Mouse (Mus musculus) left cerebral cortex, adult 11 months (tissue): ENCODE data around the gene Alpk3.

Source experiments
- DNase-seq: peaks from one replicate; pipeline ENCODE4 v3.0.0; 2022; ENCODE audit warnings: low spot score

Alpk3 gene

DNA sequence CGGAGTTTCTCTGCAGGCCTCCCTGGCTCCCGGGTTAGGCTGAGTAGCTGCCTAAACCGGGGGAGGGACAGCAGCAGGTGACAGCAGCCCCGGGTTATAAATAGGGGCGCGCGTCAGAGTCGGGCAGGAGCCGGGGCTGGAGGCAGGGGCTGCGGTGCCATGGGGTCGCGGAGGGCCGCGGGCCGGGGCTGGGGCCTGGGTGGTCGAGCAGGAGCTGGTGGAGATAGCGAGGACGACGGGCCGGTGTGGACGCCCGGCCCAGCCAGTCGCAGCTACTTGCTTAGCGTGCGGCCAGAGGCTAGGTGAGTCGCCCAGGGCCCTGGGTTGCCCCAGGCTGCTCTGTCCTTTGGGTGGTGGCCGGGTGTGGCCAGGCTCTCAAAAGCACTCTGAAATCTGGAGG, at the start of gene Alpk3:
Gene Alpk3, plus strand, starts transcription at position 130 of the 400 bp plus-strand sequence.
- DNase-seq: no peak

DNA sequence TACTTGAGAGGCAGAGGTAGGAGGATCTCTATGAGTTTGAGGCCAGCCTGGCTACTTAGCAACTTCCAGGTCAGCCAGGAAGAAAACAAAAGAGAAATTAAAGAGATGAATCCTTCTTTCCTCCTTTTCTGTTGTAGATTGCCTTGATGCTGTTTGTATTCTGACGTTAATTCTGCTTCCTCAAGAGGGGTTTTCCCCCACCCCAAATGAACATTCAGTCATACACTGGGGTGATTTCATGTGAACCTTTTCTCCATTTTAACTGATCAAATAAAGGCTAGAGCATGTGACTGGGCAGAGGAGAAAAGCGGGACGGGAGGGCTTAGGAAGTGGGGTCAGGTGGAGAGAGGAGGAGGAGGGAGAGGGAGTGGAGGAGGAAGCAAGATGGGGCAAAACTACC, 49.1 kb upstream of the Alpk3 start:
- DNase-seq: no peak

DNA sequence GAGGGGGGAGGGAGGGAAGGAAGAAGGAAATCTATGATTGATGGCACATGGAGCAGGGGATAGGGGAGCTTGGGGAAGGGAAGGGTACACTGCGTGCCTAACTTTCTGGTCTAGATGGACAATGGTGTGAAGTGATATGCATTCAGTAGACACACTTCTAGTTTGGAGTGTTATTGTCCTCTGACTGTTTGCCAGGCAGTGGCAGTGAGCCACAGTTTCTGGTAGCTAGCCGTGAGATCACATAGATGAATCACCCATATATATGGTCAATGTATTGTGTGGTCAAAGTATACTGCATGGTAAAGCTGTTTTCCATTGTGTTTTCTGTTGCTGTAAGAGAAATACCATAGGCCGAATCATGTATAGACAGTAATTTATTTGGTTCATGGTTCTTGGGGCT, 45.8 kb upstream of the Alpk3 start:
- DNase-seq: no peak

DNA sequence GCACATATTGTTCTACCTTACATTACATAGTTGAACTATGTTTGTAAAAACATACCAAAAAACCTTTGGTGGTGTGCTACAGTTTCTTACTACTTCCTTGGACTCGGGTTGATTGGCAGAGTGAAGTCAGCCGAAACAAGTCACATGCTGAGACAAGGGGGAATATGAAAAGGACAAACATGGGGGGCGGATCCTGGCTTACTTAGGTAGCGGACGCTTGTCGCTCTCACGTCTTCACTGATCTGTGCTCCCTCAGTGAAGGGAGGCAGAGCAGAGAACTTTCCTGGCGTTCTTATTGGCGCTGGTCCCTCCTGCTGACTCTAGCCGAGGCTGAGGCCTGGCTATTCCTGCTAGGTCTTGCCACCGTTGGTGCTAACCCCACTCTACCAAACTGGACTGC, 37.1 kb upstream of the Alpk3 start:
- DNase-seq: no peak

DNA sequence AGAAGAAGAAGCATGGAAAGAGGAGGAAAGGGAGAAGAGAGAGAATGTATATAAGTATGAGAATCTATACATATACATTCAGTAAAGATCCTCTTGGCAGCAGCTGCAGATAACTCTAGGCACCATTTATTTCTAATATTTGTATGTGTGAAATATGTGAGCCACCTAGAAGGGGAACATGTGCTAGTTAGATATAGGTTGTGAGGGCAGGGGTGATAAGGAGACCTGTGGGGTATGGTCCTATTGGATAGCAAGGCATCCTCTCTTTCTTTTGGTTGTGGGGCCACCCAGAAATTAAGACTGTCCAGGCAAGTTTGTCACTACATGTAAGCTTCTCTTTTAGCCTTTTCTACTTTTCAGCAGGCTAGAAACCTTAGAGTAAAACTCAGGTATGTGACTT, 34.7 kb upstream of the Alpk3 start:
- no peak for DNase-seq

DNA sequence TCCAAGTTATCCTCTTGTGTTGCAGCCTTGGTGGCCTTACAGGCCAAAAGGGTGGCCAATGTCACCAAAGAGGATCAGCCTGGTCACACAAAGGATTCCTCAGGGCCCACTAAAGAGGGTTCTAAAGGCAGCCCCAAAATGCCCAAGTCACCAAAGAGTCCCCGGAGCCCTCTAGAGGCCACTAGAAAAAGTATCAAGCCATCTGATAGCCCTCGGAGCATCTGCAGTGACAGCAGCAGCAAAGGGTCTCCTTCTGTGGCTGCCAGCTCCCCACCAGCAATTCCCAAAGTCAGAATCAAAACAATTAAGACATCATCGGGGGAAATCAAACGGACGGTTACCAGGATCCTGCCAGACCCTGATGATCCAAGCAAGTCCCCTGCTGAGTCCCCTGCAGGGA, 33.3 kb upstream of the Alpk3 start:
- no peak for DNase-seq

DNA sequence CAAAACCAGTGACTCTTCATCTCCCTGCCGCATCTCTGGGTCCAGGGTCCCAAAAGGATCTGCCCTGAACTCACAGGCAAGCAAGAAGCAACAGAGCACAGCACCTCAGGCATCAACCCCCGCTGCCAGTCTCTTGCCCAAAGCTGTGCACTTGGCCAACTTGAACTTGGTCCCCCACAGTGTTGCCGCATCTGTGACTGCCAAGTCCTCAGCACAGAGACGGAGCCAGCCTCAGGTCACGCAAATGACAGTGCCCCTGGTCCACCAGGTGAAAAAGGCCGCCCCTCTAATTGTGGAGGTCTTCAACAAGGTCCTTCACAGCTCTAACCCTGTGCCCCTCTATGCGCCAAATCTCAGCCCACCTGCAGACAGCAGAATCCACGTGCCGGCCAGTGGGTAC, 32.7 kb upstream of the Alpk3 start:
- DNase-seq: no peak

DNA sequence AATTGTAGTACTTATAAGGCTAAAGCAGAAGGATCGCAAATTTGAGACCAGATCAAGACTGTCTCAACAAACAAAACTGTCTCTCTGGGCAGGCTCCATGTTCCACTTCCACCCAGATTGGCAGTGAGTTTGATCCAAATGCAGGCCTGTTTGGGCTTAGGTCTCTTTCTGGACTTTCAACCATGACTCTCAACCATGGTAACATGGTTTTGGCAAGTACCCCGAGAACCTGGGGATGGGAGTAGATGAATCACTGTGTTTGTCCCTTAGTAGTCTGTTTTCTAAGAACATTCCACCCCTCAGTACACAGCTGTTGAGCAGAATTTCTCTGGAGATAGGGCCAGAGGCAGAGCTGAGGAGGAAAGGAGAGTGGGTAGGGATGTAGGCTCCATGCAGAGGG, 31.6 kb upstream of the Alpk3 start:
- DNase-seq: no peak

DNA sequence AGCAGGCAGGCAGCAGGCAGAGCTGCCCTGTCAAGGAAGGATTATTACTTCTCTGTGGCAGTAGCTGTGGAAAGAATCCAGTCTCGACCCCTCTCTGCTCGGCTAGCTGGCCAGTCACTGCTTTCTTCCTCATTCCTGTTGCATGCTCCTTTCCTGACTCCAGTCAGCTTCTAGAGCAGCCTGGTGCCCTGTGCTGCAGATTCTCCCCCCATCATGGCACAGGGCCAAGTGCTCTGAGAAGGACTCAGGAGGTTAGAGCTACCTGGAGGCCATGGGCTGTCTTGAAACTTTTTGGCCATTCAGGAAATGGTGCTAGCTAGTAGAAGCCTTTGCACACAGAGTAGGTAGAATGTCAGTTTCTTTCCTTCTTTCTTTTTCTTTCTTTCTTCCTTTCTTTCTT, 17.7 kb upstream of the Alpk3 start:
- DNase-seq: no peak

DNA sequence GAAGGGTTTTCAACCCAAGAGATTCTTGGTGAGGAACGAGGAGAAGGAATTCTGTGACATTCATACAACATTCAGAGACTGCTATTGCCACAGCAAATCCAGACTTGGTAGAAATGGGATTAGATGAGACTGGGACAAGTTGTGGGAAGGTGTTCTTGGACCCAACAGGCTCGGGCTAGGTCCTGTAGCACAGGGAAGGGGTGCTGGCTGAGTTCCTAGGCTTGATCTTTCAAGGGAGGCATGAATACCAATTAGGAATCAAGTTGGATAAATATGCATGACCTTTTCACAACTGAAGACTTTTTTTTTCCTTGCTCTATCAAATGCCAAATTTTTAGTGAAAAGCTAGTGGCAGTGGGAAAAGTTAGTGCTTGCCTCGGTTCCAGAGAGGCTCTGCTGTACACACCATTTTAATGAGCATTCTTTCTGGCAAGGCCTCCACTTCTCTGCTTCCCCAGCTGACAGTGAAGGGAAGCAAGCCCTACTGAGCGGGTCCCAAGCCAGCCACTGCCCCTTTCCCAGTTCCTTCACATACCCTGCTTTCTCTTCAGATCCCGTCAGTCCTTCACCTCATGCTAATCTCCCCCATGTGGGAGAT, 14.3 kb upstream of the Alpk3 start:
- DNase-seq: peak; percentile 18

DNA sequence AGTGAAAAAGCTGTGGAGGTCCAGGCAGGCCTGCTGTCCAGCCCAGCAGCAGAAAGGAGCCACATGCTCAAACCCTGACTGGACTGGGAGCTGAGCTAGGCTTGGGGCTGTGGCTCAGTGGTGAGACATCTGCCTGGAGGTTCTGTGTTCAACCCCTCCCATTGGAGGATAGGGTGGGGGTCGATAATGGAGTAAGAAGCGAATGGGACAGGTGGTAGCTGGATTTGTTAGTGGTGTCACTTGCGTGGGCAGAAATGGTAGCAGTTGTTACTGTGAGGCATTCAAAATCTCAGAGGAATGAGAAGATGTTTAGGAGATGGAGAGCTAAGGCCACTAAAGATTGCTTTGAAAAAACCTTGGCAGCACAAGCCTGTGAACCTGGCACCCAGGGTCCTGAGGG, 9.6 kb upstream of the Alpk3 start:
- no peak for DNase-seq

DNA sequence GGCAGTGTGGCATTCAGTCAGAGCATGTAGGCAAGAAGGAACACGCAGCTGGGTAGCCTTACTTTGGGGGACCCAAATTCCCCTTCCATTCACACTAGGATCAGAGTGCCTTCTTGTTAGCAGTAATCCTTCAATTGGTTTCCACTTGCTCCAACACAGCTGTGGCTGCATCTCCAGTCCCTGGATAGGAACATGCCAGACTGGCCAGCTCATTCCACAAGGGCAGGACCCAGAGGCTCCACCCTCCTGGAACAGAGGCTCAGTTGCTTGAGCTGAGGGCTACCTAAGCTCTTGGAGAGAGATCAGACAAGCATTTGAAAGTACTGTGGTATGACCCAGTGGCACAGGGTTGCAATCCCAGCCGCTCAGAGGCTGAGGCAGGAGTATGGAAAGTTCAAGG, 8.9 kb upstream of the Alpk3 start:
- no peak for DNase-seq

DNA sequence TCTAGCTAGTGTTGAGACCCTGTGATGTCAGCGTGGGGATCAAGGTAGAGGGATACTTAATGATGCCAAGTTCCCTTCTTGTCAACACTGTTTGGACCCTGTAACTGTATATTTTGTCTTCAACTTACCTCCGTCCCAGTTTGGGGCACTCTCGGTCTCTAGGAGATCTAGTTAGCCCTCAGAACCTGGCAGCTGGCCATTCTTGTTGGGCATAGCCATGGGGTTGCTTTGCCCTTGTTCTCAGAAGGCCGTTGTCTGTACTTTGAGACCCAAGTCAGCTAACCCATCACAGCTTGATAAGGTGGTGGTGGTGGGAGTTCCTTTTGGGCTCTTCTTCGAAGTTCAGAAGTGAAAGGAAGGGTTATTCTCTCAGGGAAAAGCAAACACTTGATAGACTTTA, 7.4 kb upstream of the Alpk3 start:
- no peak for DNase-seq

DNA sequence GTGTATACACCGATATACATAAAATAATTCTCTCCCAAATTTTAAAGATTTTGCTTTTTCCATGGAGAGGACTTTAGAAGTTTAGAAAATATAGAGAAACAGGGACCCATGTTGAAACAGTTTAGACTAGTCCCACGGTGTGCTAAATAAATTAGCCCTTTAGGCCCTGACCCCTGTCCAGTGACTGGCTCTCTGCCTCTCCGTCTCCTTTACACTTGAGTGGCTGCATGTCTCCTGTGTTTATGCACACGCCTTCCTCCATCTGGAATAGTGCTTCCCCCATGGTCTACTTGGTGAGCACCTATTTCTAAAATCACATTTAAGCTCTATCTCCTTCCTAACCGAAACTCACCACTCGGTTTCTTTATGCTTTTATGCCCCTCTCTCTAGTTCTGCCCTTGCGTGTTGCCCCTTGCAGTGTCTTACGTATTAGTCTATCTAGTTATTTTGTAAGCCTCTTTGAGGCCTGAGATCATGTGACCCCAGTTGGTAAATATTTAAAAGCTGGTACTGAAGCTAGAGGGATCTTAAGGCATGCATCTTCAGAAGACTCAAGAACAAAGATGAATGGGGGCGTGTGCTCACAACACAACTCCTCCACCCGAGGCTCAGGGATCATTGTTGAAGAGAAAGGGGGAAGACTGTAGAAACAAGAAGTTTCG, 1.6 kb upstream of the Alpk3 start:
- no peak for DNase-seq

DNA sequence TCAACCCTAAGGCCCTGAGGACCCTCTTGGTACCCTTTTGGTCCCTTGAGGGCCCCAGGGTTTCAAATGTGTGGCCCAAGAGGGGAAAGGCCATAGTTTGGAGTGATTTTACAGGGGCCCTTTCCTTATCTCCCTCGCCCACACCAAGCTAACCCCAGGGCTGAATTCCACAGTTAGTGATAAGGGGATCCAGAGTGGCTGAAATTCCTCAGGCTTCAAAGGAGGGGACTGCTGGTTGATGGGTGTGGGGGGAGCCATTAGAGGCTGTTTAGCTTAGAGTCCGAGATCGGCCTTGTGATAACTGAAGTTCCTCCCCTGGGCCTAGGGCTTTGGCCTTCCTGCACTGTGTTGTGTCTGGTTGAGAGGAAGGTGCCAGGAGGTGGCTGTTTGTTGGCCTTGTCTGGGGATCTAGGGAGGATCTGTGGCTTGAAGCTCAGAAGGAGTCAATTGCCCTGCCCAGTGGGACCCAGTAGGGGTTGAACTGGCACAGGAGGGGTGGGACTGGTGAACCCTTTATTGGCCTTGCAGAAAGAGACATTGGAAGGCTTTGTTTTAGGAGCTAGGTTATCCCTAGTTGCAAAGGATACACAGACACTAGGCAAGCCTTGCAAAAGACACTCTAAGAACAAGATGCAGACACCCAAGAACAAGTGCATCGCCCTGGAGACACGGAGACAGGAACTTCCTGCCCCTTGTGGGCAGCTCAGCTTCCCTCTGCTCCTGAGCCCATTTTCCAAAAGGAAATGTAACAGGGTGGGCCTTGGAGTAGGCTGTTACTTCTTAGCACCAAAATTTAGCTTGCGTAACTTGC, 706 bp downstream of the Alpk3 start:
- DNase-seq: no peak

DNA sequence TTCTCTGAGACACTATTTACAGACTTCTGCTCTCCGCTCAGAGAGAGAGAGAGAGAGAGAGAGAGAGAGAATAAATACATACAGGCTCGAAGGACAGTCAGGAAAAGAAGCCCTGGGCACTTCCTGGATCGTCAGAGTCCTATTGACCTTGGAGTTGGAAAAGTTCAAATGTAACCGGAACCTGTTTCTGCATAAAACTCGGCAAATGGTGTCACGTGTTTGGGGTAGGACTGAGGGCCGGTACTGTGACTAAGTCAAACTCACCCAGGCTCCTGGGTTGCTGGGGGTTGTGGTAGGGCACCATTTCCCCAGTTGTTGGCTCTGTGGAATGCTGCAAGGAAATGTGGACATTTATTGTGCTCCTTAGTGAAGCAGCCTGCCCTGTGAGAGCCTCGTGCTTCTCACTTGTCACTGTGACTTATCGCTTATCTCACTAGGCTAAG, 1.3 kb downstream of the Alpk3 start:
- no peak for DNase-seq

DNA sequence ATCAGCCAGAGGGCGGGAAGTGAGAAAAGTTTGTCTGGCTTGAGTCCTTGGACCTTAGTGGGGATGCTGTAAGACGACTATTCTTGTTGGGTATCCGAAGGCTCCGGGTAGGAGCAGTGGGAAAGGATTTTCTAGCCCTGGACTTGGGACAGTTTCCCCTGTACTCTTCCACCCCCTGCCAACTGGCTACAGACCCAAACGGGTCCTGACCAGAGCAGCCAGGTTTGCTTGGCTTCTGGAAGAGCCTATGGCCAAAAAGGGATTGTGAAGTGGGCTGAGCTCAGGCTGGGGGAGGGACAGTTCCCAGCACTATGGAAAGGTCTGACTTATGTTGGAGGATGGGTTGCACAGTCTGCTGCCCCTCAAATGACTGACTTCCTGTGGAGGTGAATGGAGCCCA, 2.0 kb downstream of the Alpk3 start:
- DNase-seq: no peak

DNA sequence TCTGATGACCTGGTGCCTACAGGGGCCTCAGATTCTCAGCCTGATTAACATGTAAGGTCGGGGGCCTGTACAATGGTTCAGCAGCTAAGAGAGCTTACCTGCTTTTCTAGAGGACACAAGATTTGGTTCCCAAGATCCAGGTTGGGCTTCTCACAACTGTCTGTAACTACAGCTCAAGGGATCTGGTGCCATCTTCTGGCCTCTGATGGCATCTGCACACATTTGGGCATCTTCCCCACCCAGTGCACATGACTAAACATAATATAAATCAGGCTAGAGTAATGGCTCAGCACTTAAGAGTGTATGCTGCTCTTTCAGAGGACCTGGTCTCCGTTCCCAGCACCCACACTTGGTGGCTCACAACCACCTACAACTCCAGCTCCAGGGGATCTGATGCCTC, 3.5 kb downstream of the Alpk3 start:
- no peak for DNase-seq

DNA sequence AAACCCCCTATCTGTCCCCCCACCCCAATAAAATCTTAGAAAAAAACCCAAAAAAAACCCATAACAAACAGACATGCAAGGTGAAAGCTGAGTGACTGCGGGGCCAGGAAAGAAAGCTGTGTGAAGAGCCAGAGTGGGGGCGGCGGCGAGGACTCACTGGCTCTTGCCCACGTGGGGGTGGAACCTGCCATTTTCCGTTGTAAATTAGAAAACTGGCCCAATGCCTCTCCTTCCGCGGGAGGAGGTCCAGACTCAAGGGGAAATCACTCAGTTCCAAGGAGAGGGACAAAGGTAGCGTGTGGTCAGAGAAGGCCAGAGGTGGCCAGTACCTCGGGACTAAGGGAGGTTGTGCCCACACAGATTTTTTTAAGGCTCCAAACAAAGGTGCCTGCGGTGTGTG, 4.5 kb downstream of the Alpk3 start:
- DNase-seq: no peak

DNA sequence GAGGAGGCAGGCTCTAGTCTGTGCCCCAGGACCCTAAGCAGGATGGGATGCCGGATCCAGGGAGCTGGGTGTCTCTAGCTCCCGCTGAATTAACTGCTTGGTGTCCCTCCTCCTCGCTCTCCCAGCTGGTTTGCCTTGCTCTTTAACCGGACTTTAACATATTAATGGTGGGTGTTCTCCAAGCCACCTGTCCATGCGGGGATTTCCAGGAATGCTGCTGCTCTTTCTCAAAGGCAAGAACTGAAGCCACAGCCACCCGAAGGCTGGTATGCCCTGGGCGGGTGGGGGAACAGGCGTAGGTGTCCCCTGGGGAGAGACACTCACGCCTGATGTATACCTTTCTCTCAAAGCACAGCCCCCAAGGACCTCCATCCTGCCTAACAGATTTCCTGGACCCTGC, 5.9 kb downstream of the Alpk3 start:
- DNase-seq: no peak

DNA sequence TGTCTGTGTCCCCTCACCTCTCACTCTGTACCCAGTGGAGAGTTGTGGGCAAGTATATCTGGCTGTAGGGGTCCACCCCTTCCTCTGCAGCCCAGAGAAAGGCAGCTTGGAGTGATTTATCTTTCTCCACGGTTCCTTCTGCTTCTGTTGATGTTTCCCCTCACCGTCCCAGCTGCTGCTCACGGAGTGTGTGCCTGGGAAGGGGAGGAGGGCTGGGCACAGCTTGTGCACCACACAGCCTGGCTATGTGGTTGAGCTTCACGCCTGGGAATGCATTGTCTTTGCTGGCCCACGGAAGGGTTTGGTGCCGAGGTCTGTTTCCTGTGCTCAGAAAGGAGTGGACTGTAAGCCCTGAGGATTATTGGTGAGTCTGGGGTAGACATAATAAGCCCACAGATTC, 9.3 kb downstream of the Alpk3 start:
- DNase-seq: no peak

DNA sequence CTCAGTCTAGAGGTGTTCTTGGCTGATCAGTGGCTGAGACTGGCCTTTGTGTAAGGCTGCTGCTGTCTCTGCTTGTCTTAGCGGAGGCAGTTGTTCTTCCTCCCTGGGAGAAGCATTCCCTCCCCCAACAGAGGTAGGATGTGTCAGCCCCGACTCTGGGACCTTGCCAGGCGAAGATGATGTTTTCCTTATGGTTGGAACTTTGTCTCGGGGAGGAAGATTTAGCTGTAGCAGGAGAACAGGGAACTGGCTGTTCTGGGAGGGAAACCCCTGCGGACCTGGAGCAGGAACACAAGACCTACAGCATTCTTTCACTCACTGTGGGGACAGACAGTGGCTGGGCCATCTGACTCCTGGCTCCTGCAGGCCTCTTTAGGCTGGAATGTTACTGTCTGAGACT, 15.1 kb downstream of the Alpk3 start:
- DNase-seq: no peak

DNA sequence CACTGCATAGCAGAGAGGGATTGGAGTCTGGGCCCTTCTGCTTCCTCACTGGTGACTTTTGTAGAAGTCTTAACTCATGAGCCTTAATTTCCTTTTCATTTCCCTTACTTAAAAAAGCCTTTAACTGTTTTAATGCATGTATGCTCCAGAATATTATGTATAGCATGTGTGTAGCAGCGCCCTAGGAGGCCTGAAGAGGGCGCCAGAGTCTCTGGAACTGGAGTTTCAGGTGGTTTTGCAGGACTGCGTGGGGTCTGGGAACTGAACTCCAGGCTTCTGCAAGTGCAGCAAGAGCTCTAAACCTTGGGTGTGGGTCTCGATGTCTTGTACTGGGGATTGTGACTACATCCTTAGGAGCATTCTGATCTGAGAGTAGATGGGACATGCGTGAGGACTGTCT, 15.9 kb downstream of the Alpk3 start:
- no peak for DNase-seq

DNA sequence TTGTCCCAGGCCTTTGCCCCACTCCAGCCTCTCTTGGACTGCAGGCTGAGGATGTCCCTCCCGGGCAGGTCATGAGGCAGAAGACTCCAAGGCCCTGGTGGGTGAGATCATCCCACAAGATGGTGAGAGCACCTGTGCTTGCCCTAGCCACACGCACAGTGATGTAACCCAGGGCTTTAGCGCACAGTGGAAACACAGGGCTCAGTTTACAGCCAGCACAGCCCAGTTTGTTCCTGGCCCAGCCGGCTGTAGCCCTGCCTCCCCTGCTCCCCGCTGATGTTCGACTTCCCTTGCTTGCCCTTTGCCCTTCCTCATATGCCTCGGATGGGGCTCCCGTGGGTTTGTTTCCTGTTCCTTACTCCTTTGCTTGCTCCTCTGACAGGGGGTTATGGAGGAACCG, 17.1 kb downstream of the Alpk3 start:
- DNase-seq: no peak
